Mouse (Mus musculus) gastrocnemius, postnatal 36 days (tissue): ENCODE measurements around the gene Ganab. TPM values are rescaled to one million over a fixed set of nuclear protein-coding genes. Genes with fewer than 3 reads are reported as not detected.
"Not testable (repeated sequence)": the region's sequence is repeated elsewhere in the genome, so short reads cannot be mapped to it uniquely, and the experiment has no call there.

Experiments
- DNase-seq, 2 experiments: peaks; one replicate each; pipeline ENCODE4 v3.0.0; 2022
- intact Hi-C: fragments of 180-260 bp; cut with DNase I; formaldehyde crosslinking; loops from one replicate; pipeline ENCODE4 v1.15.1; 2025
- total RNA-seq, 2 experiments: library from RNA; stranded (reverse); gene quantifications; 2 replicates each; pipeline ENCODE4 v1.2.3; 2021

The Ganab gene
- total RNA-seq, 2 experiments from 2014 or later = 19.3 to 19.9 TPM

- intact Hi-C loops = no loop called here
- no peak for DNase-seq
These were observed 10.0 kb upstream of the Ganab start for GRCm38 (mm10) chr19:8887585-8888463.

DNA sequence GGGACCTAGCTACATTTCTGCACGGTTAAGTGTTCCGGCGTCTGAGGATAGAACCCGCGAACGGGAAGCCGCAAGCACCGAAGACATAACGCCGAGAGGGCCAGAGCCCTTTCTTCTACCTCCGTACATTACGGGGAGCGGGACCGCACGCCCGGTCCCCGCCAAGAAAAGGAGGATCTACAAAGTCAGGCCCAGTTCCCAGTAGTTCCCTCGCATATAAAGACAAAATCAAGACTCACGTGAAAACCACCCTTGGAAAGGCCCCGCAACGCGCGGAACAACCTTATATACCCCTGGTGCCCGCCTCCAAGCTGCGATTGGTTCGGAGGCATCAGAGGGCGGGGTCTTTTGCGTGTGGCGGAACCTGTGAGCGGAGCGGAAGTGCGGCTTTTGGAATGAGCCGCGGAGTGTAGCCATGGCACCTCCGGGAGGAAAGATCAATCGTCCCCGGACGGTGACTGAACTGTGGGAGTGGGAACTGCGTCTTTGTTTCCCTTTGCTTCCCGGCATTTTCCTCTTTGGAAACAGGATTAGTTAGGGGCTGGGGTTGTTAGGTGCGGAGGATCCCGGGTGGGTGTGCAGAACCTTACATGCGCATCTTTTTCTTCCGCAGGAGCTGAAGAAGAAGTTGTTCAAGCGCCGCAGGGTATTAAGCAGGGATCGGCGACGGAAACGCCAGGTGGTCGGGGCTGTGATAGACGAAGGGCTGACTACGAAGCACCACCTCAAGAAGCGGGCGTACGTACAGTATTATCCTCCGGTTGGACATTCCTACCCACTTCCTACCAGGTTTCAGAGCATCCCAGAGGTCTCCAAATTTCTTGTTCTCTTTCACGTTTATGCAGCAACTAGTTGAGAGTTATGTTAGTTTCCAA is 9.1 kb upstream of the Ganab start, which contains the start of the genes 1810009A15Rik and Gm49416:
TSS of gene 1810009A15Rik (plus strand) at position 343 of the 875 bp plus-strand sequence.
TSS of gene Gm49416 (plus strand) at position 416 of the 875 bp plus-strand sequence.
- intact Hi-C loops = no loop called here
- peak; percentile 86 to 93 for DNase-seq

DNA sequence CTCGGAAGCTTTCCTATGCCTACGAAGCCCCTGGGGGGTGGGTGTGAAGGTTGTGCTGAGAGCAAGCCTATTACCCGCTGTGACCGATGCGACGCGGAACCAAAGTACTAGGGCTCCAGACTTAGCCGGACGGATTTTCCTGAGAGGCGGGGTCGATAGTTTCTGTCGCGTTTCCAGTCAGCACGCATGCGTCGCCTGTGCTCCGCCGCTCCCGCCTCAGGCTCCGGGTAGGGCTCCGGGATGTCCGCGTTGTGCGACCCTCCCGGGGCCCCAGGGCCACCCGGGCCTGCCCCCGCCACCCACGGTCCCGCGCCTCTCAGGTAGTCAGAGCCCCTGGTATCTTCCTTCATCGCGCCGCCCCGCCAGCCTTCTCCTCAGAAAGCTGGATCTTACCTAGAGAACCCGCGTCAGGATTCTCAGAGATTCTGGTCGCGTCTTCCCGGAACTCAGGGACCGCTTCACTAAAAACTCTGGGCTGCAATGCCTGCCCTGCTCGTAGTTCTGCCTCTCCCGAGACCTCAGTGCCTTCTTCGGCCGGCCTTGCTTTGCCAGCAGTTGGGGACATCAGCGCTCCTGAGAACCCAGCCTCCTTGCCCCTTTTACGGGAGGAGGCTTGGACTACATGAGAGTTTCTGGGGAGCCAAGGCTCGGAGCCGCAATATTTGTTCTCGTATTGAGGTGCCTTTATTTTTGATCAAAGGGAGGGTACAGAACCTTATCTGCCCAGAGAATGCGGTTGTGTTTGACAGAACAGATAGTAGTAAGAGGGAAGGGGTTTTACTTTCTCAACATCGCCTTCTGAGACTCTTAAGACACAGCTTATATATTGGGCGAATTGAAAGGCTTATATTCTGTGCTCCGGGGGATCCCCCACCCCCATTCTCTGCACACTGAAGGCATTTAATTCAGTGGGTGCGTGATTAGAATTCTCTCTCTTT is 4.8 kb upstream of the Ganab start, which contains the start of gene Ints5:
TSS of gene Ints5 (plus strand) at position 177 of the 938 bp plus-strand sequence.
- intact Hi-C loops = loop anchor here (5.0 kb wide), 1 partner anchor 51 kb away; no protein-coding TSS in a partner anchor
- DNase-seq = peak; percentile 79 to 84

DNA sequence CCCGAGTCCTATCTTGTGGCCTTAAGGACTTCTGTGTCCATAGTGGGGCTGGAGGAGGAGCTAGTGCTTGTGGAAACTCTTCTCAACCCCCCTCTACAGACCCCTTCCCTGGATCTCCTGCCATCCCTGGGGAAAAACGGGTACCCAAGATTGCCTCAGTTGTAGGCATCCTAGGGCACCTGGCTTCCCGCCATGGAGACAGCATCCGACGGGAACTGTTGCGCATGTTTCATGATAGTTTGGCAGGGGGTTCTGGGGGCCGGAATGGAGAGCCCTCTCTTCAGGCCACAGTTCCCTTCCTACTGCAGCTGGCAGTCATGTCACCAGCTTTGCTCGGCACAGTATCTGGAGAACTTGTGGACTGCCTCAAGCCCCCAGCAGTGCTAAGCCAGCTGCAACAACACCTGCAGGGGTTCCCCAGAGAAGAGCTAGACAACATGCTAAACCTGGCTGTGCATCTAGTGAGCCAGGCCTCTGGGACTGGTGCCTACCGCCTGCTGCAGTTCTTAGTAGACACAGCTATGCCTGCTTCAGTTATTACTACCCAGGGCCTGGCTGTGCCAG is 2.4 kb upstream of the Ganab start:
- DNase-seq = no peak
- intact Hi-C loops = no loop called here

DNA sequence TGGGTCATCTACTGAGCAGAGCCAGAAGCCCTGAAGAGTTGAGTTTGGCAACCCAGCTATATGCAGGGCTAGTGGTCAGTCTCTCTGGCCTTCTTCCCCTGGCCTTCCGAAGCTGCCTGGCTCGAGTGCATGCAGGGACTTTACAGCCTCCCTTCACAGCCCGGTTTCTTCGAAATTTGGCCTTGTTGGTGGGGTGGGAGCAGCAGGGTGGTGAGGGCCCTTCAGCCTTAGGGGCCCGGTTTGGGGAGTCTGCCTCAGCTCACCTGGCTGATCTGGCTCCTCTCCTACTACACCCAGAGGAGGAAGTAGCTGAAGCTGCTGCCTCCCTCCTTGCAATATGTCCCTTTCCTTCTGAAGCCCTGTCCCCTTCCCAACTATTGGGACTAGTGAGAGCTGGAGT is 1.6 kb upstream of the Ganab start:
- intact Hi-C loops = not testable (repeated sequence)

GRCm38 (mm10) chr19:8897211-8897864 is 533 bp upstream of the Ganab start:
- intact Hi-C loops = not testable (repeated sequence)
- DNase-seq = peak; percentile 33 to 53

More for the DNA sequence above, 1.6 kb upstream of the Ganab start:
- DNase-seq = not testable (repeated sequence)

DNA sequence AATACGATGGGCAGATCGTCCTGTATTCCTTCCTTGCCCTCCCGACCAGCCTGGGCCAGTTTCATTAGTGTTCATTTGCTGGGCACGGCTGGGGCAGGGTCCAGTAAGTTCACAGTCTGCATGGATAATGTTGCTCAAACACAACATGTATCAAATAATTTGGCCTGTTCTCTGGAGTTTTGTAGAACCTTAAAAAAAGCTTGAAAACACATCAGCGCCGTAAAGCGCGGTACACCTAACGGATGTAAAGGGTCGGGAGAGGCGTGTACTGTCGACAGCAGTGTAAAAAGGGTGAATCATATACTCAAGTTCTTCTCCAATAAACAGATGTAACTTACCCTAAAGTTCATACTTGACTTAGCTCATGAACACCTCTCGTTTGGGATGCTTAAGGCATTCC is 705 bp downstream of the Ganab start:
- no peak for DNase-seq
- intact Hi-C loops = no loop called here

DNA sequence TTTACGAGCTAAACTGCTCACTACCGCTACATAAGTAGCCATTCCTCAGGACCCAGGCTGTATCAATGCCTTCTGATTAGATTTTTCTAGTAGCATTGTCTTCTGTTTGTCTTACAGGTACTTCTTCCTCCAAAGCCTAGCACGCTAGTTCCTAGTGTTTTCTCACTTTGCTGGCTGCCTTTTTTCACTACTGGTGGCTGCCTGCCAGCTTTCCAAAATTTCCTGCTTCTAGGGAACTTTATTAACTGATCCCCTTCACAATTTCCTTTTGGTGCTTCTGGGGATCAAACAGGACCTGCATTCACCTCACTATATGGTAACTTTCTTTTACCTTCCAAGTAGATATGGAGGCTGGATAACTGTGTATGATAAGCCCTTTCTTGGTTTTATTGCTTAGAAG is 1.2 kb downstream of the Ganab start:
- intact Hi-C loops = no loop called here
- no peak for DNase-seq

DNA sequence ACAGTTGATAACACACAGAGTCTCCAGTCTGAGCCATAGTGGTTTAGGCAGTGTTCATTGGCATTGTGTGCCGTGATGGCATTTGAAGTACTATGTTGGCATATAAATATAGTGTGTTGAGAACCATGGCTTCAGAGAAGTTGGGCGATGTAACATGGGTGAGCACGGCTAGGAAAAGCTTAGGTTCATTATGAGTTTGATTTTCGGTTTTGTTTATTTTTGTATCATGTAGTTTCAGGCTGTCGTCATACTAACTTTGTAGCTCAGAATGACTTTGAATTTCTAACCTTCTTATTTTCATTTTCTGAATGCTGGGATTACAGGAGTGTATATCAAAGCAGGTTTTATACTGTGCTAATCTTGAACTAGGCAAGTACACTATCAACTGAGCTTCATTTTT is 5.5 kb downstream of the Ganab start:
- DNase-seq = no peak
- intact Hi-C loops = no loop called here

DNA sequence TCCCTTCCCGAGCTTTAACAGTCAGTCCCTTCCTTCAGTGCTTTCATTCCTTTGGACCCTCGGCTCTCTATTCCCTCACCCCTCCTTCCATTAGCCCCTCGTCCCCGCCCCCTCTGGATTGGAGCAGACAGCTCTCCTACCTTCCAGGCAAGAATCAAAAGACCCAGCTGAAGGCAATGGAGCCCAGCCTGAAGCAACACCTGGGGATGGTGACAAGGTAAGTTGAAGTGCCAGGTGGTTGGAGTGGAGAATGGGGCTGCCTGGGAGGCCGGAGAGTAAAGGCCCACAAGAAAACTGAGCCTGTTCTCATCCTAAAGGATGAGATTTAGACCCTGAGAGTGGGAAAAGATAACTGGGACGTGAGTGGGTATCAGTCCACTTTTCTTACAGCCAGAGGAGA is 10.7 kb downstream of the Ganab start:
- no peak for DNase-seq
- intact Hi-C loops = no loop called here

- intact Hi-C loops = loop anchor here (1.0 kb wide), 1 partner anchor 23 kb away; no protein-coding TSS in a partner anchor
- DNase-seq = no peak
These were observed 13.9 kb downstream of the Ganab start for GRCm38 (mm10) chr19:8911810-8912209.

DNA sequence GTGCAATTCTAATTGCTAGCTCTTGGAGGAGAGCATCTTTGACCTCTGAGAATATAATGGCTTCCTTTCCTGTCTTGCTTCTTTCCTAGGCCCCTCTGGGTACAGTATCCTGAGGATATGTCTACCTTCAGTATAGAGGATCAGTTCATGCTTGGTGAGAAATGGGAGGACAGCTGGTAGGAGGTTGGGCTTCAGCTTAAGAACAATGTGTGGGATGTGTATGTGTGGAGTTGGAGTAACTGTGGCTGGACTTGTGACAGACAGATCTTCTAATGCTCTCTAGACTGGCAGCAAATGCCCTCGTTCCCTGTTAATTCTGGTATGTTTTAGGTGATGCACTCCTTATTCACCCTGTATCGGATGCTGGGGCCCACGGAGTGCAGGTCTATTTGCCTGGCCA is 16.3 kb downstream of the Ganab start:
- no peak for DNase-seq
- intact Hi-C loops = no loop called here

- DNase-seq = no peak
- intact Hi-C loops = no loop called here
These were observed 21.1 kb downstream of the Ganab start for GRCm38 (mm10) chr19:8919000-8919399.

- DNase-seq = no peak
- intact Hi-C loops = no loop called here
These were observed 21.8 kb downstream of the Ganab start for GRCm38 (mm10) chr19:8919684-8920072.

DNA sequence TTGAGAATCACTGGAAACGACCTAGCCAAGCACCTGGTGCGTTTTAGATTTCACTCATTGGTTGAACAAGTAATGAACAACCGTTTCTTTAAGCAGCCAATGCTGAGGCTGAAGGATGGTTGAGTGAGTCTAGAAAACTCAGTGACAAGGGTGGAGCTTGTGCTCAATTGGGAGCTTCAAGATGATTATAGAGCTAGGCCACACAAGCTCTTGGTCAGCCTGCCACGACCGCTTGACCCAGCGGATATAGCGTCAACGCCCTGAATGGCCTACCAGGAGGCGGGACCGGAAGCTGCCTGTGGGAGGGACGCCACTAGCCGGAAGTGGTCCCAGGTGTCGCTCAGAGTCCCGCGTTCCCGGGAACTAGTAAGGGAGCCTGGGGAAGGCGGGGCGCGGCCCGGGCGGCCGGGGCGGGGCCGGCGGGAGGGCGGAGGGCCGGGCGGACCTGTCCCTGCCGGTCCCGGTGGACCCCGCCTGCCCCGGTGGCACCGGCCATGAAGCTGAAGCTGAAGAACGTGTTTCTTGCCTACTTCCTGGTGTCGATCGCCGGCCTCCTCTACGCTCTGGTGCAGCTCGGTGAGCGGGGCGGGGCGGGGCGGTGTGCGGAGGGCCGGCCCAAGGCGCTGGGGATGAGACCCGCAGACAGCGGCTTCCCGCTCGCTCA is 22.3 kb downstream of the Ganab start, which contains the start of gene B3gat3:
TSS of gene B3gat3 (plus strand) at position 302 of the 664 bp plus-strand sequence.
- peak; percentile 95 for DNase-seq
- intact Hi-C loops = no loop called here

- intact Hi-C loops = no loop called here
- no peak for DNase-seq
These were observed 23.0 kb downstream of the Ganab start for GRCm38 (mm10) chr19:8920836-8921291.

GRCm38 (mm10) chr19:8921741-8922140 is 23.9 kb downstream of the Ganab start:
- intact Hi-C loops = no loop called here
- DNase-seq = no peak

DNA sequence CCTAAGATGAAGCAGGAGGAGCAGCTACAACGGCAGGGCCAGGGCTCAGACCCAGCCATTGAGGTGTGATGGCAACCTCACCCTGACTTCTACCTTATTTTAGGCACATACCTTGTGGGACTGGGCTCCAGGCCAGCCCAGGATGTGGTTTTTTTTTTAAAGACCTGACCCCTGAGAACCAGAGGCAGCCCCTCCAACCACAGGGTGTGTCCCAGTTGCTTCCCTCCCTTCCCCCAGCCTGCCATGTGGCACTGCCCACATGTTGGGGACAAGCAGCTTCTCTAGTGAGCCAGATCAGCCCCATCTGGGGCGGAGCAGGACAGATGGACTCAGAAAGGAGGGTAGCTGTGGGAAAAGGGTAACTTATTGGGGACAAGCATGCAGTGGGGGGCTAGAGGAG is 28.9 kb downstream of the Ganab start:
- intact Hi-C loops = no loop called here
- no peak for DNase-seq
